Mouse (Mus musculus) heart, adult 2 months (tissue): Measurements from ENCODE around the gene Olfr56. TPM values are rescaled to one million over a fixed set of nuclear protein-coding genes. Genes with fewer than 3 reads are reported as not detected.

Experiments used
- DNase-seq, 2 experiments: peaks; one replicate each; pipeline ENCODE4 v3.0.0; 2021
- H3K27ac ChIP-seq: fragments of 200-600 bp; 2 replicates; pipeline ENCODE4 v1.8.1; 2022
- H3K27me3 ChIP-seq: fragments of 200-500 bp; 2 replicates; pipeline ENCODE4 v1.6.1; 2012; ENCODE audit warnings: mild to moderate bottlenecking, low read length, inconsistent platforms, mixed read lengths; ENCODE audit not compliant: control insufficient read depth, insufficient read depth
- H3K36me3 ChIP-seq: fragments of 200-500 bp; 2 replicates; pipeline ENCODE4 v1.6.1; 2012; ENCODE audit warnings: low read length, inconsistent platforms; ENCODE audit not compliant: control insufficient read depth, insufficient read depth
- H3K4me1 ChIP-seq: fragments of 200-500 bp; 2 replicates; pipeline ENCODE4 v1.6.1; 2011; ENCODE audit warnings: low read length; ENCODE audit not compliant: control insufficient read depth, insufficient read depth
- H3K4me3 ChIP-seq: fragments of 200-600 bp; 2 replicates; pipeline ENCODE4 v1.8.1; 2022
- H3K79me2 ChIP-seq: fragments of 200-500 bp; replicated peaks from 2 replicates; pipeline ENCODE4 v1.6.1; 2012; ENCODE audit warnings: mild to moderate bottlenecking, inconsistent platforms, low read length, moderate library complexity, mixed read lengths; ENCODE audit not compliant: control insufficient read depth, insufficient read depth
- H3K9ac ChIP-seq: fragments of 200-500 bp; 2 replicates; pipeline ENCODE4 v1.6.1; 2012; ENCODE audit warnings: low read depth, mild to moderate bottlenecking, control low read depth, inconsistent platforms, low read length, mixed read lengths
- CTCF ChIP-seq: fragments of 200-600 bp; IDR thresholded peaks from 2 replicates; pipeline ENCODE4 v1.8.1; 2022; ENCODE audit warnings: antibody characterized with exemption, mild to moderate bottlenecking, moderate library complexity
- EP300 ChIP-seq: fragments of 200-500 bp; IDR thresholded peaks from 2 replicates; pipeline ENCODE4 v1.6.1; 2011; ENCODE audit warnings: low read depth, low read length, control low read depth; ENCODE audit not compliant: insufficient read depth
- POLR2A ChIP-seq: fragments of 200-500 bp; IDR thresholded peaks from 2 replicates; pipeline ENCODE4 v1.6.1; 2011; ENCODE audit warnings: mild to moderate bottlenecking, low read depth, low read length, control low read depth; ENCODE audit not compliant: insufficient read depth
- WGBS: fragments of 180-500 bp; shearing (Covaris S2); methylation state at CpG from one replicate; pipeline ENCODE4 v1.1.7; 2018; 5-methylcytosine and 5-hydroxymethylcytosine counted together
- intact Hi-C: fragments of 180-260 bp; cut with DNase I; formaldehyde crosslinking; loops from one replicate; pipeline ENCODE4 v1.15.1; 2025
- polyA plus RNA-seq: library from polyadenylated mRNA; depleted of rRNA; stranded (reverse); fragments of >200 nt; gene quantifications from 2 replicates; pipeline ENCODE4 v1.2.3, GENCODE M21; 2012
- total RNA-seq, 2 experiments: library from RNA; stranded (reverse); gene quantifications; 2 replicates each; pipeline ENCODE4 v1.2.3; 2021

The Olfr56 gene
- total and polyA plus RNA-seq, 3 experiments = 0.10 TPM; not detected in 2

- Histone ChIP-seq H3K9ac (no peak overlapping the region), H3K79me2 (no peaks in the 10 kb centered on the region), H3K36me3 (no peaks in the 10 kb centered on the region; the same call in 1 of the 2 replicates), H3K27me3 (no peaks in the 10 kb centered on the region), H3K4me1 (peaks cover 11% of the 10 kb centered on the region), H3K27ac (no peak overlapping the region), H3K4me3 (no peak overlapping the region)
- TF ChIP-seq CTCF (no peak), EP300 (no peak), POLR2A (no peak)
- 93% methylated on average over 5 of the region's 5 CpGs for WGBS
- intact Hi-C loops = loop anchor here (5.0 kb wide), 1 partner anchor 217 kb away; the partner anchor contains the start of gene Irgm1
- no peak for DNase-seq
Measured at GRCm38 (mm10) chr11:49088990-49089652, 110.4 kb downstream of the Olfr56 start.

GRCm38 (mm10) chr11:49089735-49090507, 111.2 kb downstream of the Olfr56 start:
- Histone ChIP-seq H3K4me1 (peaks cover 8% of the 10 kb centered on the region), H3K27me3 (no peaks in the 10 kb centered on the region), H3K36me3 (no peaks in the 10 kb centered on the region; the same call in 1 of the 2 replicates), H3K27ac (no peak overlapping the region), H3K9ac (no peak overlapping the region), H3K4me3 (no peak overlapping the region), H3K79me2 (no peaks in the 10 kb centered on the region)
- TF ChIP-seq POLR2A (no peak), EP300 (no peak), CTCF (no peak)
- intact Hi-C loops = loop anchor here (5.0 kb wide), 1 partner anchor 218 kb away; the partner anchor contains the start of gene Irgm1
- 78% methylated on average over 3 of the region's 3 CpGs for WGBS
- no peak for DNase-seq

- H3K27me3 ChIP-seq = no peaks in the 10 kb centered on the region
- TF ChIP-seq POLR2A (no peak), EP300 (no peak), CTCF (no peak)
- H3K9ac ChIP-seq = no peak overlapping the region
- no peaks in the 10 kb centered on the region for H3K79me2 ChIP-seq
- no peak overlapping the region for H3K27ac ChIP-seq
- WGBS = 78% methylated on average over 5 of the region's 5 CpGs
- no peak overlapping the region for H3K4me3 ChIP-seq
- DNase-seq = no peak
- intact Hi-C loops = no loop called here
- H3K4me1 ChIP-seq = peaks cover 6% of the 10 kb centered on the region
- H3K36me3 ChIP-seq = no peaks in the 10 kb centered on the region; the same call in 1 of the 2 replicates
Measured at GRCm38 (mm10) chr11:49090551-49090950, 111.9 kb downstream of the Olfr56 start.

- no peak overlapping the region for H3K9ac ChIP-seq
- intact Hi-C loops = no loop called here
- no peak for DNase-seq
- 54% methylated on average over 4 of the region's 4 CpGs for WGBS
- no peak for TF ChIP-seq POLR2A
- TF ChIP-seq EP300 = no peak
- TF ChIP-seq CTCF = no peak
- no peaks in the 10 kb centered on the region for H3K79me2 ChIP-seq
- no peak overlapping the region for H3K4me3 ChIP-seq
- H3K27me3 ChIP-seq = no peaks in the 10 kb centered on the region
- no peaks in the 10 kb centered on the region; the same call in 1 of the 2 replicates for H3K36me3 ChIP-seq
- H3K27ac ChIP-seq = no peak overlapping the region
- peaks cover 6% of the 10 kb centered on the region for H3K4me1 ChIP-seq
Measured at GRCm38 (mm10) chr11:49091171-49091570, 112.5 kb downstream of the Olfr56 start.

GRCm38 (mm10) chr11:49092053-49092586, 113.4 kb downstream of the Olfr56 start:
- Histone ChIP-seq H3K27ac (no peak overlapping the region), H3K79me2 (no peaks in the 10 kb centered on the region), H3K9ac (no peak overlapping the region), H3K27me3 (no peaks in the 10 kb centered on the region), H3K4me3 (no peak overlapping the region), H3K4me1 (peaks cover 2% of the 10 kb centered on the region), H3K36me3 (no peaks in the 10 kb centered on the region; the same call in 1 of the 2 replicates)
- no peak for DNase-seq
- intact Hi-C loops = no loop called here
- no peak for TF ChIP-seq POLR2A
- TF ChIP-seq EP300 = no peak
- TF ChIP-seq CTCF = no peak
- 100% methylated on average over 1 of the region's 1 CpGs for WGBS

GRCm38 (mm10) chr11:49092786-49093185, 114.1 kb downstream of the Olfr56 start:
- Histone ChIP-seq H3K27me3 (no peaks in the 10 kb centered on the region), H3K36me3 (no peaks in the 10 kb centered on the region; the same call in 1 of the 2 replicates), H3K27ac (no peak overlapping the region), H3K4me1 (peaks cover 1% of the 10 kb centered on the region), H3K9ac (no peak overlapping the region), H3K4me3 (no peak overlapping the region), H3K79me2 (no peaks in the 10 kb centered on the region)
- DNase-seq = no peak
- intact Hi-C loops = no loop called here
- WGBS = 71% methylated on average over 2 of the region's 2 CpGs
- TF ChIP-seq POLR2A = no peak
